Mouse (Mus musculus): ENCODE measurements around the gene Ccl22.

DNA sequence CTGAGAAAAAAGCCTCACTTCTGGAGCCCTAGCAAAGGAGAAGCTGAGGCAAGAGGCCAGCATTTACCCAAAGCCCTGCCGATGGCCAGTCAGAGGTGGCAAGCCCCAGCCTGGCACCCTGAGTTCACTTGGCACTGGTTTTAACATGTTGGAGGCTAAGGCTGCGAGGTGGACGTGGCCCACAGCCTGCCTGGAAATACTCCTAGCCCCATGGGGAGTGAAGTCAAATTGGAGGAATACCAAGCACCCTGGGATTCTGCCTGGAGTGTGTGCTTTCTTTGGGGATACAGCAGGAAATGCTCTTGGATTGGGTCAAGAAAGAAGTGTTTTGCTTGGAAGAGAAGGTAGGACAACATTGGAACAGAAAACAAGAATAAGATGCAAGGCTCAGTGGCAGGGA lies 29.5 kb upstream of the Ccl22 start:
- TF ChIP-seq FOSL1 (IDR thresholded peaks at IDR 0.05; ENCODE audit: insufficient read depth, low read length, poor library complexity, severe bottlenecking) (no peak), CTCF (IDR thresholded peaks at IDR 0.05; ENCODE audit: control insufficient read depth, insufficient read depth, insufficient read length) (no peak), MYOG (IDR thresholded peaks at IDR 0.05; ENCODE audit: control insufficient read depth, extremely low read depth, insufficient read length) (no peak), MAX (IDR thresholded peaks at IDR 0.05) (no peak)
